Mouse (Mus musculus) liver, embryonic 14.5 days (tissue): ENCODE results near the gene Bnipl. TPM values are rescaled to one million over a fixed set of nuclear protein-coding genes. Genes with fewer than 3 reads are reported as not detected.

Experiments
- ATAC-seq: fragments of 200-750 bp; cut with Nextera tagmentation; 2 replicates; pipeline ENCODE4 v1.8.0; 2017; ENCODE audit warnings: moderate number of reproducible peaks, mild to moderate bottlenecking, moderate library complexity; ENCODE audit not compliant: insufficient read depth
- DNase-seq, 3 experiments: peaks; one replicate each; pipeline ENCODE4 v3.0.0-alpha.2; 2012 to 2013; ENCODE audit warnings: low read depth in 3 of 3, low spot score in 3 of 3
- H3K27ac ChIP-seq: fragments of 300-500 bp; sonication (generic); 2 replicates; pipeline ENCODE4 v1.5.1; 2014; ENCODE audit warnings: moderate library complexity, mild to moderate bottlenecking, control low read depth, inconsistent platforms
- H3K27me3 ChIP-seq: fragments of 300-500 bp; sonication (generic); 2 replicates; pipeline ENCODE4 v1.6.1; 2014; ENCODE audit warnings: mild to moderate bottlenecking, low read length, moderate library complexity; ENCODE audit not compliant: control insufficient read depth, insufficient read depth
- H3K36me3 ChIP-seq: fragments of 300-500 bp; sonication (generic); replicated peaks from 2 replicates; pipeline ENCODE4 v1.6.1; 2014; ENCODE audit warnings: low read depth; ENCODE audit not compliant: control insufficient read depth, insufficient read depth
- H3K4me1 ChIP-seq, 2 experiments: fragments of 200-500 bp in 1 of 2; fragments of 300-500 bp in 1 of 2; sonication (generic) in 1 of 2; replicated peaks; 2 replicates each; pipeline ENCODE4 v1.6.1; 2012 to 2014; ENCODE audit warnings: antibody characterized with exemption in 1 of 2, inconsistent platforms in 1 of 2, low read length in 1 of 2; ENCODE audit not compliant: control insufficient read depth in 2 of 2, insufficient read depth in 2 of 2
- H3K4me2 ChIP-seq: fragments of 300-500 bp; sonication (generic); 2 replicates; pipeline ENCODE4 v1.6.1; 2014; ENCODE audit warnings: low read depth, mild to moderate bottlenecking, control low read depth, moderate library complexity
- H3K4me3 ChIP-seq, 2 experiments: fragments of 200-500 bp in 1 of 2; fragments of 300-500 bp in 1 of 2; sonication (generic) in 1 of 2; 2 replicates each; pipeline ENCODE4 v1.5.1; 2012 to 2014; ENCODE audit warnings: low read depth in 2 of 2, low read length in 2 of 2, mild to moderate bottlenecking in 2 of 2, control low read depth in 1 of 2, inconsistent platforms in 1 of 2, moderate library complexity in 1 of 2; ENCODE audit not compliant: insufficient read depth in 1 of 2
- H3K9ac ChIP-seq: fragments of 300-500 bp; sonication (generic); replicated peaks from 2 replicates; pipeline ENCODE4 v1.6.1; 2014; ENCODE audit warnings: mild to moderate bottlenecking, control low read depth, moderate library complexity
- H3K9me3 ChIP-seq: fragments of 300-500 bp; sonication (generic); 2 replicates; pipeline ENCODE4 v1.6.1; 2016; ENCODE audit warnings: low read length, mixed read lengths; ENCODE audit not compliant: control insufficient read depth
- CTCF ChIP-seq: IDR thresholded peaks from 2 replicates; pipeline ENCODE4 v1.5.1; 2016; ENCODE audit warnings: antibody characterized with exemption, low read depth, control low read depth
- EP300 ChIP-seq: IDR thresholded peaks from 2 replicates; pipeline ENCODE4 v1.6.1; 2016; ENCODE audit warnings: antibody characterized with exemption, low read depth
- WGBS: fragments of 180-500 bp; shearing (Covaris S2); extraction: QIAGEN DNeasy Blood & Tissue Kit; methylation state at CpG from one replicate; pipeline ENCODE4 v1.1.7; 2014; ENCODE audit not compliant: insufficient replicate concordance; 5-methylcytosine and 5-hydroxymethylcytosine counted together
- polyA plus RNA-seq, 2 experiments: library from polyadenylated mRNA; depleted of rRNA in 1 of 2; stranded (reverse) in 1 of 2; unstranded in 1 of 2; fragments of >200 nt; fragmentation: Nextera tagmentation in 1 of 2; extraction: Ambion mirVana in 1 of 2; gene quantifications; 2 replicates each; pipeline versions ENCODE4 v1.2.1 to v1.2.3; 2012 to 2014

Gene Bnipl
- polyA plus RNA-seq, 2 experiments, result 0.04 TPM; not detected in 1

DNA sequence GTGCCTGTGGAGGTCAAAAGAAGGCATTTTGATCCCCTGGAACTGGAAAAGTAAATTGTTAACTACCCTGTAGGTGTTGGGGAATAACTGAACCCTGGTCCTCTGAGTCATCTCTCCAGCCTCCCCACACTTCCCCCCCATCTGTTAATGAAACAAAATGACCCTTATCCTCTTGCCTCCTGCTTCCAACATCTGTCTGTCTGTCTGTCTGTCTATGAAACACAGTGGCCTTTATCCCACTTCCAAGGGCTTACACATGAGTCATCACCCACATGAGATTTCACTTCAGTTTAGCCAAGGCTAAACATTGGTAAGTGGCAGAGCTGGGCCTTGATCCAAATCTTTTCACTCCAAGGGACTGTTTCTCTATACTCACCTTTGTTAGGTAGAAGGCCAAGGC, 16.9 kb upstream of the Bnipl start:
- Histone ChIP-seq H3K4me1 (no peaks in the 10 kb centered on the region; a peak in 1 of 4 replicates), H3K4me2 (no peak overlapping the region), H3K27me3 (no peaks in the 10 kb centered on the region), H3K9me3 (no peaks in the 10 kb centered on the region), H3K4me3 (no peak overlapping the region), H3K9ac (no peak overlapping the region), H3K36me3 (no peaks in the 10 kb centered on the region; the same call in 1 of the 2 replicates), H3K27ac (no peak overlapping the region)
- TF ChIP-seq EP300 (no peak), CTCF (no peak)
- ATAC-seq (no peak), DNase-seq (no peak)

DNA sequence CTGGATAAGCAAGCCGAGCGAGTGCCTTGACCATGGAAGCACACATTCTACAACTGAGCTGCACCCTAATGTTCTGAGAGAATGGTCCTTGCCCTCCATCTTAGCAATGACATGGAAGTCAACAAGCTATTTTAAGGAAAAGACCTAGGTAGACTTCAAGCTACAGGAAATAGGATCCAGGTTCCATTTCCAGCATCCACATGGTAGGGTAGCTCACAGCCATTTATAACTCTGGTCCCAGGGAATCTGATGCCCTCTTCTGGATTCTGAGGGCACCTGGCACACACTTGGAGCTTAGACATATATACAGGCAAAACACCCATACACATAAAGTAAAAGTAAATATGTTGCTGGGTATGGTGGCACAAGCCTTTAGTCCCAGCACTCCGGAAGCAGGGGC, 15.1 kb upstream of the Bnipl start:
- TF ChIP-seq EP300 (no peak), CTCF (no peak)
- no peak overlapping the region for H3K27ac ChIP-seq
- WGBS, result 83% methylated on average over 3 of the region's 3 CpGs
- peaks cover 3% of the 10 kb centered on the region for H3K36me3 ChIP-seq
- DNase-seq, result no peak
- H3K9ac ChIP-seq, result no peak overlapping the region
- no peaks in the 10 kb centered on the region for H3K27me3 ChIP-seq
- no peaks in the 10 kb centered on the region; a peak in 1 of 4 replicates for H3K4me1 ChIP-seq
- no peak for ATAC-seq
- no peak overlapping the region for H3K4me2 ChIP-seq
- no peak overlapping the region for H3K4me3 ChIP-seq
- no peaks in the 10 kb centered on the region for H3K9me3 ChIP-seq

- Histone ChIP-seq H3K4me3 (no peak overlapping the region), H3K4me1 (no peaks in the 10 kb centered on the region; a peak in 1 of 4 replicates), H3K27ac (no peak overlapping the region), H3K4me2 (no peak overlapping the region), H3K36me3 (peaks cover 3% of the 10 kb centered on the region), H3K9me3 (no peaks in the 10 kb centered on the region), H3K27me3 (no peaks in the 10 kb centered on the region), H3K9ac (no peak overlapping the region)
- no peak for DNase-seq
- WGBS, result 70% methylated on average over 1 of the region's 1 CpGs
- no peak for ATAC-seq
- TF ChIP-seq CTCF, result no peak
- no peak for TF ChIP-seq EP300
Observed at GRCm38 (mm10) chr3:95264724-95265123, 13.7 kb upstream of the Bnipl start.

DNA sequence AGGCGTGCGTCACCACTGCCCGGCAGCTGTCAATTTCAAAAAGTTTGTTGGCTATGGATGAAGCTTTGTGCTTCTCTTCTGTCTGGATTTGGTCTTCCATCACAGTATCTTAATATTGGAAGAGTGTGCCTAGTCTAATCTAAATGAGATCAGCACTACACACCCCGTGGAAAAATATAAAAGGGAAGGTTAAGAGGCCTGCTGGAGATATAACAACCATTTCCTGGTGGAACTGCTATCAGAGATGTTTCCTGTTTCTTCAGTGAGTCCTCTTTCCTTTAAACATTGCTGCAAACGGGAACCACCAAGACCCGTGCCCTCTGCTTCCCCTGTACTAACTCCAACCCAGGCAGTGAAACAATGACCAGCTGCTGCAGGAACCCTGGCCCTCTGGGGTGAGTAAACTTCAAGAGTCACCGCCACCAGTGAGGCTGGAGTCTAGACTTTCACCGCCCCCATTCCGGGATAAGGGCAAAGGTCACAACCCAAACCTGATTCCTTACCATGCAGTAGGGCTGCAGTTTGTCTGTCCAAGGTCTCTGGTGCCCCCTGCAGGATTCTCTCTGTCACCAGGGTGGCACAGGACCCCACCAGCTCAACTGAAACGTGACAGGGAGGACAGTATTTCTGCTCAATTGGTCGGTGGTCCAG, 12.2 kb upstream of the Bnipl start:
- no peaks in the 10 kb centered on the region for H3K27me3 ChIP-seq
- 34% methylated on average over 11 of the region's 11 CpGs for WGBS
- ATAC-seq, result peak; percentile 78

DNA sequence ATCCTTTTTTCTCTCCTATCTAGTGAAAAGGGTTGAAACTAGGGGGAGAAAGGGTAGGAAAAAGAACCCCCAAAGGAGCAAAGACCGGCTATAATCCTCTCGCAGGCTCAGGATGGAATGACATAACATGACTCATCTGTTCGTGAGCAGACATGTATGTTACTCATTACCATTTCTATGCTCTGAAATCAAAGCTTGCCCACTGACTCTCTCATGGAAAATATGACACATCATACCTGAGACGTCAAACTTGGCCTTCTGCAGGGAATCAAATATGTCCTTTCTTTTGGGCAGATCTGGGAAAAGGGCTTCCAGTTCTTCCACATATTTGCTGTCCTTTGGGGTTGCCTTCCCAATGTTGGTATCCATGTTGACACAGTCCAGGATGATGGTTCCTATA, 11.0 kb upstream of the Bnipl start:
- Histone ChIP-seq H3K9me3 (no peaks in the 10 kb centered on the region), H3K4me1 (no peaks in the 10 kb centered on the region; a peak in 1 of 4 replicates), H3K27ac (no peak overlapping the region), H3K27me3 (no peaks in the 10 kb centered on the region), H3K36me3 (peaks cover 14% of the 10 kb centered on the region), H3K4me3 (no peak overlapping the region), H3K9ac (no peak overlapping the region), H3K4me2 (no peak overlapping the region)
- ATAC-seq (no peak), DNase-seq (no peak)
- 78% methylated on average over 4 of the region's 4 CpGs for WGBS
- TF ChIP-seq CTCF, result no peak
- TF ChIP-seq EP300, result no peak

More for the DNA sequence above, 12.2 kb upstream of the Bnipl start:
- TF ChIP-seq CTCF (peak; percentile 91), EP300 (no peak)
- Histone ChIP-seq H3K9me3 (no peaks in the 10 kb centered on the region), H3K27ac (no peak overlapping the region), H3K4me3 (no peak overlapping the region), H3K4me1 (no peaks in the 10 kb centered on the region; a peak in 1 of 4 replicates), H3K4me2 (peak overlapping the region; percentile 13; the same call in 1 of the 2 replicates), H3K9ac (no peak overlapping the region), H3K36me3 (peaks cover 8% of the 10 kb centered on the region)
- DNase-seq, result peak; percentile 47 to 57 (median 57)
